Mouse (Mus musculus) layer of hippocampus, postnatal 14 days (tissue): ENCODE measurements around the gene Cdr2l. TPM values are rescaled to one million over a fixed set of nuclear protein-coding genes. Genes with fewer than 3 reads are reported as not detected.

Experiments used
- DNase-seq, 2 experiments: peaks; one replicate each; pipeline ENCODE4 v3.0.0; 2021 to 2022; ENCODE audit warnings: low spot score in 2 of 2, mixed read lengths in 1 of 2
- long read RNA-seq, 2 experiments: library from polyadenylated mRNA; stranded (forward); transcript quantifications; one replicate each; pipeline ENCODE4 v2.0.0; 2021
- total RNA-seq, 2 experiments: library from RNA; stranded (reverse); gene quantifications; 2 replicates each; pipeline ENCODE4 v1.2.3; 2021

Gene Cdr2l
- 10 to 100 TPM; 18.6 to 21.3 TPM for total RNA-seq
- long read RNA-seq, experiment 1, transcript Cdr2l-201 (5 exons, 3,700 nt): major isoform, 14 of 23 reads
- long read RNA-seq, experiment 1, partial matches to known transcripts: 0 of 23 reads
- long read RNA-seq, experiment 1, other reads (novel, unspliced or antisense): 9 of 23 reads
- long read RNA-seq, experiment 2, transcript Cdr2l-201 (5 exons, 3,700 nt): major isoform, 19 of 36 reads
- long read RNA-seq, experiment 2, partial matches to known transcripts: 6 of 36 reads
- long read RNA-seq, experiment 2, other reads (novel, unspliced or antisense): 11 of 36 reads

- DNase-seq: peak; percentile 84 to 91
Observed at GRCm38 (mm10) chr11:115381743-115382539, at the start of gene Cdr2l. TSS of gene Cdr2l (plus strand) at chr11:115381916.

GRCm38 (mm10) chr11:115334531-115334930 lies 47.2 kb upstream of the Cdr2l start, which contains the start of gene Otop3:
TSS of gene Otop3 (plus strand) at chr11:115334731.
- DNase-seq: no peak

- DNase-seq: no peak
Observed at GRCm38 (mm10) chr11:115335223-115335622, 46.5 kb upstream of the Cdr2l start.

GRCm38 (mm10) chr11:115336115-115336514 lies 45.6 kb upstream of the Cdr2l start:
- DNase-seq: no peak

GRCm38 (mm10) chr11:115337350-115337749 lies 44.4 kb upstream of the Cdr2l start:
- no peak for DNase-seq

GRCm38 (mm10) chr11:115337826-115338225 lies 43.9 kb upstream of the Cdr2l start:
- DNase-seq: no peak

- peak in 1 of 2 experiments; percentile 42 for DNase-seq
Observed at GRCm38 (mm10) chr11:115341246-115341645, 40.5 kb upstream of the Cdr2l start.

GRCm38 (mm10) chr11:115341866-115342265 lies 39.9 kb upstream of the Cdr2l start:
- DNase-seq: no peak

- no peak for DNase-seq
Observed at GRCm38 (mm10) chr11:115344967-115345366, 36.7 kb upstream of the Cdr2l start.

GRCm38 (mm10) chr11:115345515-115345914 lies 36.2 kb upstream of the Cdr2l start:
- DNase-seq: no peak

- DNase-seq: no peak
Observed at GRCm38 (mm10) chr11:115348681-115349248, 33.0 kb upstream of the Cdr2l start.

- DNase-seq: no peak
Observed at GRCm38 (mm10) chr11:115349976-115350375, 31.7 kb upstream of the Cdr2l start.

GRCm38 (mm10) chr11:115353375-115353774 lies 28.3 kb upstream of the Cdr2l start:
- no peak for DNase-seq

GRCm38 (mm10) chr11:115354183-115354582 lies 27.5 kb upstream of the Cdr2l start:
- DNase-seq: peak; percentile 51 to 78

GRCm38 (mm10) chr11:115358468-115358867 lies 23.2 kb upstream of the Cdr2l start:
- peak; percentile 71 for DNase-seq

- no peak for DNase-seq
Observed at GRCm38 (mm10) chr11:115359293-115359692, 22.4 kb upstream of the Cdr2l start.

- no peak for DNase-seq
Observed at GRCm38 (mm10) chr11:115359726-115360125, 22.0 kb upstream of the Cdr2l start.

- no peak for DNase-seq
Observed at GRCm38 (mm10) chr11:115364136-115364535, 17.6 kb upstream of the Cdr2l start.

- no peak for DNase-seq
Observed at GRCm38 (mm10) chr11:115366039-115366705, 15.5 kb upstream of the Cdr2l start.

- DNase-seq: peak; percentile 66 to 77
Observed at GRCm38 (mm10) chr11:115366706-115367394, 14.9 kb upstream of the Cdr2l start.
